Mouse (Mus musculus): ENCODE measurements around the gene Derl3. TPM values are rescaled to one million over a fixed set of nuclear protein-coding genes. Genes with fewer than 3 reads are reported as not detected.

Derl3 gene
- polyA plus RNA-seq, 1 experiment from 2014 or later: 3.5 TPM

DNA sequence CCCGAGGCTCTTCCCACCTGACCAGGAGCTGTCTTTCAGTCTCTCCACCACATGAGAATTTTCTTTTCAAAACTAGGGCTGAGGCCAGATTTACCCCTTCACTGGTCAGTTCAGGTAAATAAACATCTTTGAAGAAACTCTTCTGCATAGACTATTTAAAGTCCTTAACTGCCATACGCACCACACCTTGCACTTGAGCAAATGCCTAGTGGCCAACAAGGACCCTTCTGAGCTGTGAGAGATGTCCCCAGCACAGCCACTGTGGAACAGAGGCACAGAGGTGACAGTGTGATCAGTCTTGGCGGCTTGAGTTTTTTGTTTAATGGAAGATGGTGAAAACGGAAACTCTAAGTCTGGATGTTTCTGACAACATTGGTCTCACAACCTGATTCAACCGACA lies 25.8 kb downstream of the Derl3 start:
- WGBS: 95% methylated on average over 5 of the region's 5 CpGs
- Histone ChIP-seq H3K4me1 (replicated peaks) (peaks cover 51% of the 10 kb centered on the region), H3K27ac (no peak overlapping the region), H3K9me3 (no peaks in the 10 kb centered on the region), H3K9ac (replicated peaks) (no peak overlapping the region), H3K27me3 (no peaks in the 10 kb centered on the region), H3K4me3 (replicated peaks) (no peak overlapping the region), H3K4me2 (no peak overlapping the region), H3K36me3 (peaks cover 62% of the 10 kb centered on the region)
- ATAC-seq (ENCODE audit: insufficient number of reproducible peaks, insufficient read depth, low FRiP score, low TSS enrichment, low read depth): no peak

DNA sequence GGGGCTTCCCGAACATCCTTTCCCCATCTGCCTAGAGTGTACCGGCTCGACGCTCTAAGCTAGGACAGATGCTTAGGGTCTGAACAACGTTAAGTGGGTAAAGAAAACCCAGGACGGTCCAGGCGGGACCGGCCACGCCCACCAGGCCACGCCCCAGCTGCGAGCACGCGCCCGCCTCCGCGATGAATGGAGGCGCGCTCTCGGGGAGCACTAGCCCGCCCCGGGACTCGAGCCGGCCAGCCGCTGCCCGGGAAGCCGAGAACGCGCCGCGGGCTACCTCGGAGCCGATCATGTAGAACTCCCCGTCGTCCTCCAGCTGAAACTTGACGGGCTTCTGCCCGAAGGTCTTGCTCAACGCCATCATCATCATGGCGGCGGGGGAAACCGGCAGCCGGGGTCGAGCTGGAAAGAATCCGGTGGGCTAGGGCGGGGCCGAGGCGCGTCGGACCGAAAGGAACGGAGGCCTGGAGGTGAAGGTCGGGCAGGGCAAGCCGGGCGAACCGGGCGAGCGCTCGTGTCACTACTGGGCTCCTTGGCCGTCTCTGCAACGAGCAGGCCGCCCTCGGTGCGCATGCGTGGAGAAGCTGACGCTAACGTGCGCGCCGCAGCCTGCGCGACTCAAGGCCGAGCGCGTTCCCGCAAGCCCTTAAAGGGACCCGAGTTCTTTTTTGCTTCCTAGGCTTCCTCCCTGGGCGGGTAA lies 28.0 kb downstream of the Derl3 start, which contains the start of gene Smarcb1:
Smarcb1 (minus strand) TSS at position 592 of the 700 bp plus-strand sequence.
- peak; percentile 80 for ATAC-seq (ENCODE audit: insufficient number of reproducible peaks, insufficient read depth, low FRiP score, low TSS enrichment, low read depth)
- WGBS: under 1% methylated on average over 75 of the region's 76 CpGs
- Histone ChIP-seq H3K9ac (replicated peaks) (peak within 1 kb of the TSS; percentile 95), H3K27ac (peak within 1 kb of the TSS; percentile 94), H3K9me3 (no peaks in the 10 kb centered on the region), H3K36me3 (peaks cover 64% of the 10 kb centered on the region), H3K27me3 (no peaks in the 10 kb centered on the region), H3K4me2 (peak within 1 kb of the TSS; percentile 81), H3K4me1 (replicated peaks) (peaks cover 51% of the 10 kb centered on the region), H3K4me3 (replicated peaks) (peak within 1 kb of the TSS; percentile 82)

DNA sequence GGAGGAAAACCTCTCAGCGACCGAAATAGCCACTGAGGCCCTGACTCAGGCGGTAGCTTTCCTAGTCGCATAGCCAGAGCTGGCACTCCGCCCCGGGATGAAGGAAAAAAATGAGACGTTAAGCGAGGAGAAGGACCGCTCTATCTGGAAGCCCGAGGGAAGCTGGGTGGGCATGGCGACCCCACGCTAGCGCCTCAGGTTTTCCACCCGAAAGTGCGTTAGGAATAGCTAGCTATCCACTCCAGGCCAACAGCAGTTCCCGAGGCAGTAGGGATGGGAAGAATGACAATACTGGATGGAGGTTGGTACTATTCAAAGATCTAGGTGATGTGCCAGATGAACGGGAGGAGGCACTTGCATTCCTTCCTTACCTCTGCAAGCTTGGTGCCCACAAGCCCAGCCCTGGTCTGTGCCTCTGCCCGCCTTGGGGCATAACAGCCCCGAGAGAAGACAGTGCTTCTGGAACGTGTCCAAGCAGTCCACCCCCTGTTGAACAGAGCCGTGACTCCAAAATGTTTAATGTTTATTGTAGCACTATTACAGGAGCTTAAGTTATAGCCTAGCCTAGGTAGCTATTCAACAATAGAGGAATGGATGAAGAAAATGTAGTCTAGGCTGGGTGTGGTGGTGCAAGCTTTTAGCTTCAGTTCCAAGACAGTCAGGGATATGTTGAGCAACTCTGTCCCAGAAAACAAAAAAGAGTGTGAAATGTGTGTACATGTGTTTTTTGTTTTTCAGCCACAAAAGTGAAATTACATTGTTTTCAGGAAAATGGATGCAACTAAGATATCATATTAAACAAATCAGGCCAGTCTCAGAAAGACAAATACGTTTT lies 28.7 kb downstream of the Derl3 start:
- peak; percentile 43 for ATAC-seq (ENCODE audit: insufficient number of reproducible peaks, insufficient read depth, low FRiP score, low TSS enrichment, low read depth)
- Histone ChIP-seq H3K4me3 (replicated peaks) (peak overlapping the region; percentile 82), H3K9me3 (no peaks in the 10 kb centered on the region), H3K27ac (peak overlapping the region; percentile 94), H3K4me1 (replicated peaks) (peaks cover 47% of the 10 kb centered on the region), H3K9ac (replicated peaks) (peak overlapping the region; percentile 95), H3K27me3 (no peaks in the 10 kb centered on the region), H3K4me2 (peak overlapping the region; percentile 81), H3K36me3 (peaks cover 64% of the 10 kb centered on the region)
- WGBS: 4% methylated on average over 22 of the region's 22 CpGs

DNA sequence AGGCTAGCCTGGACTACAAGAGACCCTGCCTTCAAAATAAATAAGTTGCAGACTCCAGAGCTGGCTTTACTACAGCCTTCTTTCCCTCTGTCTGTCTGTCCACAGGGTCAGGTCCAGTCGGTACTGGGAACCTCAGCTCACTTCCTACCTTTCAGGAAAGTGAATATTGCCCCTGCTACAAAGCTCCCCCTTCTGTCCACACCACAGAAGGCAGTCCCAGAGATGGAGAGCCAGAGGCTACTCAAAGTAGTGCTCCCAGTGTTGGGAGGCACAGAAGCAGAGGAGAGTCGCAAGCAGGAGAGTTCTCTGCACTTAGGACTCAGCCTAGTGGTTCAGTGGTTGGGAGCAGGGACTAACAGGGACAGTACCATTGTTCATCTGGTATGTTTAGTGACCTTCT lies 31.1 kb downstream of the Derl3 start:
- no peaks in the 10 kb centered on the region for H3K9me3 ChIP-seq
- H3K4me3 ChIP-seq (replicated peaks): no peak overlapping the region
- H3K4me1 ChIP-seq (replicated peaks): peaks cover 25% of the 10 kb centered on the region
- H3K9ac ChIP-seq (replicated peaks): no peak overlapping the region
- no peaks in the 10 kb centered on the region for H3K27me3 ChIP-seq
- peaks cover 63% of the 10 kb centered on the region for H3K36me3 ChIP-seq
- no peak for ATAC-seq (ENCODE audit: insufficient number of reproducible peaks, insufficient read depth, low FRiP score, low TSS enrichment, low read depth)
- no peak overlapping the region for H3K27ac ChIP-seq
- H3K4me2 ChIP-seq: no peak overlapping the region
- WGBS: 71% methylated on average over 2 of the region's 2 CpGs

DNA sequence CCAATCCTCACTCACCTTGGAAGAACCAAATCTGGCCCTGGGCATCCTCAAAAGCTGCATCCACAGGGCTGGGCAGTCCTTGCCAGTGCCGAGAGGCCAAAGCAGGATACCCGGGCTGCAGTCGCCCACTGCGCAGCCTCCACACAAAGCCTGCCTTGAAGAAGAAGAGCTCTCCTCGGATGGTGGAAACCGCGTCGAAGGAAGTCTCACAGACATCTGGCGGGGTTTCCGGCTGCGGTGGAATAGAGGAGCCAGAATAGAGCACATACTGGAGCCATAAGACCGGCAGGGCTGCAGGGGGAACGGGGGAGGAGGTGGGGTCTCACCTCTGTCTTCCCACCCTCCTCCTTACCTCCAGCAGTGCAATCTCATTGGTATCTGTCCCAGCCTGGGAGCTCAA lies 33.2 kb downstream of the Derl3 start:
- no peaks in the 10 kb centered on the region for H3K9me3 ChIP-seq
- H3K4me1 ChIP-seq (replicated peaks): peaks cover 35% of the 10 kb centered on the region
- no peak overlapping the region for H3K4me3 ChIP-seq (replicated peaks)
- no peak overlapping the region for H3K27ac ChIP-seq
- WGBS: 66% methylated on average over 13 of the region's 13 CpGs
- H3K9ac ChIP-seq (replicated peaks): no peak overlapping the region
- peaks cover 11% of the 10 kb centered on the region for H3K27me3 ChIP-seq
- H3K36me3 ChIP-seq: peaks cover 59% of the 10 kb centered on the region
- H3K4me2 ChIP-seq: no peak overlapping the region
- no peak for ATAC-seq (ENCODE audit: insufficient number of reproducible peaks, insufficient read depth, low FRiP score, low TSS enrichment, low read depth)

DNA sequence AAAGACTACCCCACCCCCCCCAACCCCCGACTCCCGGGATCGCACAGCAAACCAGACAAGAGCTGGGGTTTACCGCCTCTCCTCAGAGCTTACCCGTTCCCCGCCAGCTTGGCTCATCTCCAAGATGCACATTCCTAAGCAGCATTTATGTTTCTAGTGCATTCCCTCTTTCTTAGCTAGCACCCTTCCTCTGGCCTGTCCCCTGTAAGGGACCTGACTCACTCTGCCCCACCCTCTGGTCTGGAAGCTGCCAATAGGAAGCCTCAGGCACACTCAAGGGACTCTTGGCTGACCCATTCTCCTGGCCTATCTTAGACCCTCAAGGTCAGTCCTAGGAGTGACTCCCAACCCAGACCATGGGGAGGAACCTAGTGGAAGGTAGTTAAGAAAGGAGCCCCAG lies 37.1 kb downstream of the Derl3 start:
- H3K36me3 ChIP-seq: peaks cover 32% of the 10 kb centered on the region
- peaks cover 37% of the 10 kb centered on the region for H3K4me1 ChIP-seq (replicated peaks)
- H3K4me2 ChIP-seq: peak overlapping the region; percentile 91
- H3K4me3 ChIP-seq (replicated peaks): peak overlapping the region; percentile 70
- 19% methylated on average over 6 of the region's 6 CpGs for WGBS
- no peak for ATAC-seq (ENCODE audit: insufficient number of reproducible peaks, insufficient read depth, low FRiP score, low TSS enrichment, low read depth)
- H3K9me3 ChIP-seq: no peaks in the 10 kb centered on the region
- H3K9ac ChIP-seq (replicated peaks): 0 out of 2 replicates have a peak overlapping the region, but pooled peaks have one; percentile 18
- H3K27ac ChIP-seq: no peak overlapping the region
- peaks cover 23% of the 10 kb centered on the region for H3K27me3 ChIP-seq

DNA sequence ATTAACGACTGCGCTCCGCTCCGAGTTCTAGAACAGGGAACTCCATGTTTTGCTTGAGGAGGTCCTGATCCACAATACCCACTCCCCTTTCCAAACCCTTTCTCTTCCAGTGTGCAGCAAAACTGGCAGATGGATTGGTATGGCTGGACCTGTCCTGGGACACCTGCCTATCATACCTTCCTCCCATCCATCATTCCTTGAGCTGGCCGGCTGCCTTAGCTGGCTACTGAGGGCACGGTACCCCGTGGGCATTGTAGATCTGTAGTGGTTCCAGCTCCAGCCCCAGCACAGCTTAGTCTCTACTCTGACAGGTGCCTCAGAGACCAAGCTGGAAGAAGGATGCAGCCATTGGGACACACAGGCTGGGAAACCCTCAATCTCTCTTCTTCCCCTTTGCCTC lies 38.1 kb downstream of the Derl3 start:
- Histone ChIP-seq H3K9ac (replicated peaks) (peak overlapping the region; percentile 91), H3K27ac (no peak overlapping the region), H3K27me3 (peaks cover 33% of the 10 kb centered on the region), H3K4me1 (replicated peaks) (peaks cover 47% of the 10 kb centered on the region), H3K9me3 (no peaks in the 10 kb centered on the region), H3K4me2 (peak overlapping the region; percentile 91), H3K4me3 (replicated peaks) (peak overlapping the region; percentile 70), H3K36me3 (peaks cover 22% of the 10 kb centered on the region)
- no peak for ATAC-seq (ENCODE audit: insufficient number of reproducible peaks, insufficient read depth, low FRiP score, low TSS enrichment, low read depth)
- 20% methylated on average over 7 of the region's 7 CpGs for WGBS

DNA sequence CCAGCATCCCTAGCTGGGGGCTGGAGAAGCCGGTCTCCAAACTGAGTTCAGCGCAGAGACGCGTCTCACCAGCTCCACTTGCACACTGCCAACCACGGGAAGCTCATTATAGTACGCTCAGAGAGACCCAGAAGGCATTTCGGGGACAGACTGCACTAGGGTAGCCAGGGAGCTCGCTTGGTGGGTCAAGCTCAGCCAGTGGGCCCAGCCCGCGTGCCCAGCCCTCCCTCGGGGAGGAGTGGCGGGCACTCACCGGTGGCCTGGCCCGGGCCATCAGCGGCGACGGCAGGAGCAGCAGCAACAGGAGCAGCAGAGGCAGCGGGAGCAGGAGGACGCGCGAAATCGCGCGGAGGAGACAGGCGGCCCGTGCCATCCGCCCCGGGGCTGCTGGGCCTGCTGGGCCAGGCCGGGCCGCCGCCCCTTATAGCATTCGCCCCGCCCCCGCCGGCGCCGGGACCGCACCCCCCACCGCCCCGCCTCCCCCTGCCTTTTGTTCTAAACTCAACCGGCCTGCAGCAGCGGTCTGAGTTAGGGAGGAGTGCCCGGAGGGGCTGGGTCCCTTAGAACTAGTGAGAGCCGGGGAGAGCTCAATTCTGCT lies 39.0 kb downstream of the Derl3 start:
- Histone ChIP-seq H3K9ac (replicated peaks) (peak overlapping the region; percentile 91), H3K4me2 (peak overlapping the region; percentile 91), H3K36me3 (peaks cover 13% of the 10 kb centered on the region), H3K27ac (peak overlapping the region; percentile 79), H3K4me1 (replicated peaks) (peaks cover 47% of the 10 kb centered on the region), H3K4me3 (replicated peaks) (peak overlapping the region; percentile 70), H3K9me3 (no peaks in the 10 kb centered on the region), H3K27me3 (peaks cover 42% of the 10 kb centered on the region)
- ATAC-seq (ENCODE audit: insufficient number of reproducible peaks, insufficient read depth, low FRiP score, low TSS enrichment, low read depth): peak; percentile 69
- WGBS: under 1% methylated on average over 37 of the region's 44 CpGs

DNA sequence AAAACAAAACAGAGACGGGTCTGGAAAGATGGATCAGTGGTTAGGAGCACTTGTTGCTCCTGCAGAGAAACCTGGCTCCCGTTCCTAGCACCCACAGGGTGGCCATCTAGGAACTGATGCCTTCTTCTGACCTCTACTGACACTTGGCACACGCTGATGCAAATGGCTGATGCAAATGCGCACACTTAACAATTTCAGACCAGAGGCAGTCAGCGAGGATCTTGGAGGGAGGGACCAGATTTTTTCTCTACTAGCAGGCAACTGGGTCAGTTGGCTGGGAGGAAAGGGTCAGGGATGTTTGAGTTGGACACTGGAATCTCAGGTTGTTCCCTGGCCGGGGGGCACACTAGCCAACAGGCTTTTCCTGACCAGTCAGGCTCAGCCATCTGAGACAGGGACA lies 39.7 kb downstream of the Derl3 start, which contains the start of gene Chchd10:
Chchd10 (plus strand) TSS at position 240 of the 400 bp plus-strand sequence.
- no peaks in the 10 kb centered on the region for H3K9me3 ChIP-seq
- peak within 1 kb of the TSS; percentile 91 for H3K4me2 ChIP-seq
- H3K4me3 ChIP-seq (replicated peaks): peak within 1 kb of the TSS; percentile 70
- no peak for ATAC-seq (ENCODE audit: insufficient number of reproducible peaks, insufficient read depth, low FRiP score, low TSS enrichment, low read depth)
- WGBS: 28% methylated on average over 6 of the region's 6 CpGs
- H3K9ac ChIP-seq (replicated peaks): peak within 1 kb of the TSS; percentile 91
- H3K4me1 ChIP-seq (replicated peaks): peaks cover 47% of the 10 kb centered on the region
- H3K36me3 ChIP-seq: peaks cover 6% of the 10 kb centered on the region
- H3K27me3 ChIP-seq: peaks cover 49% of the 10 kb centered on the region
- H3K27ac ChIP-seq: peak within 1 kb of the TSS; percentile 79

DNA sequence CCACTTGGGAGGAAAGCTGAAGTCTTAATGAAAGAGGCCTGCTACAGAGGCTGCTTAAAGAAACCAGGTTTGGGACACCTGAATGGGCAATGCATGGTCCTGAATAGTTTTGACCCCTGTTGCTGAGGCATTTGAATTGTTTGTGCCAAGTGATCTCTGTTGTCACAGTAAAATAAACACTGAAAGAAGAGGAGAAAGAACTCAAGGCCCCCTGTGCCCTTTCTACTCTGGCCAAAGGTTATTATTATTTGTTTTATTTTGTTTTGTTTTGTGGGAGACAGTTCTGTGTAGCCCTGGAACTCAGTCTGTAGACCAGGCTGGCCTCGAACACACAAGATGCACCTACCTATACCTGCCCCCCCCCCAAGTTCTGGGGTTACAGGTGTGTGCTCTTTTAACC lies 41.8 kb downstream of the Derl3 start:
- H3K27ac ChIP-seq: no peak overlapping the region
- no peaks in the 10 kb centered on the region for H3K36me3 ChIP-seq
- 69% methylated on average over 1 of the region's 1 CpGs for WGBS
- peak overlapping the region; percentile 87; the same call in 1 of the 2 replicates for H3K4me2 ChIP-seq
- H3K9me3 ChIP-seq: no peaks in the 10 kb centered on the region
- H3K9ac ChIP-seq (replicated peaks): no peak overlapping the region
- H3K4me1 ChIP-seq (replicated peaks): peaks cover 41% of the 10 kb centered on the region
- no peak overlapping the region for H3K4me3 ChIP-seq (replicated peaks)
- no peak for ATAC-seq (ENCODE audit: insufficient number of reproducible peaks, insufficient read depth, low FRiP score, low TSS enrichment, low read depth)
- peaks cover 61% of the 10 kb centered on the region for H3K27me3 ChIP-seq

Data from limb, embryonic 12.5 days (tissue).